Mouse (Mus musculus): ENCODE data around the gene Wars2.

DNA sequence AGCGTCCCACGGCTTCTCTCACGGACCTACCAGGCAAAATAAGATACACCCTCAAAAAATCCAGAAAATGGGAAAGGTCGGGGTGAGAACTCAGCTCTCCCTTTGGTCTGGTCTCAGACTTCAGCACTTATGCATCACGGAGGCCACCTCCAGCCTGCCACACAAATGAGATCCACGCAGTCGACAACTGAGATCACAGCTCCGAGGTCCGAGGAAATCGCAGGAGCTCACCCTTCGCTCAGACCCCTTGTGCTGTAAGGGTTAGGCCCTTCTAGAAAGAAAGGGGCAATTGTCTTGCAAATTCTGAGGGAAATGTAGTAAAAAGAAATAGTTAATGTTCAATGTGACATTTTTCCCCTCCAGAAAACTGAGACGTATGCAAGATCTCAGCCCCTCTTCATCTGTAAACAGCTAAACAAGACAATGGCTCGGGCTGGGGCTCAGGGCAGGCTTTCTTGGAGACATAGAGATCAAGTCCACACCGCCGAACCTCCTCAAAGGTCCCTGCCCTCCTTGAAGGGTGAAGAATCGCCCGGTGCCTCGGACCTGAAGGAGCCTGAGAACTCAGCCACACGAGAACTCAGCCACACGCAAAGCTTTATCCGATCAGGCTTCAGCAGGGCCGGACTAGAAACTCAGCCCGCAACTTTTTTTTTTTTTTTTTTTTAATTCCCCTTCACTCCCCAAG lies 94.4 kb downstream of the Wars2 start:
- TF ChIP-seq CTCF (IDR thresholded peaks at IDR 0.05) (no peak), EP300 (IDR thresholded peaks at IDR 0.05) (no peak)

Data from lung, postnatal 0 days (tissue).